Mouse (Mus musculus) kidney, adult 2 months (tissue): ENCODE data around the gene Gm9736.
"Not testable (repeated sequence)": the region's sequence is repeated elsewhere in the genome, so short reads cannot be mapped to it uniquely, and the experiment has no call there.

Source experiments
- CTCF ChIP-seq: fragments of 200-500 bp; conservative IDR thresholded peaks from 2 replicates; pipeline ENCODE4 v1.5.1; 2011; ENCODE audit warnings: low read depth, mild to moderate bottlenecking, control low read depth, low read length, moderate library complexity, mixed read lengths; ENCODE audit not compliant: insufficient read depth, insufficient read length
- POLR2A ChIP-seq: fragments of 200-500 bp; IDR thresholded peaks from one replicate; pipeline ENCODE4 v1.6.1; 2011; ENCODE audit warnings: low read depth, low read length, control low read depth

- not testable (repeated sequence) for TF ChIP-seq CTCF, POLR2A
These were observed 1.2 kb upstream of the Gm9736 start for GRCm38 (mm10) chr10:77752312-77752711.
